Comparison of ENCODE assay signal across 8 mouse cellular contexts in the genomic region with DNA sequence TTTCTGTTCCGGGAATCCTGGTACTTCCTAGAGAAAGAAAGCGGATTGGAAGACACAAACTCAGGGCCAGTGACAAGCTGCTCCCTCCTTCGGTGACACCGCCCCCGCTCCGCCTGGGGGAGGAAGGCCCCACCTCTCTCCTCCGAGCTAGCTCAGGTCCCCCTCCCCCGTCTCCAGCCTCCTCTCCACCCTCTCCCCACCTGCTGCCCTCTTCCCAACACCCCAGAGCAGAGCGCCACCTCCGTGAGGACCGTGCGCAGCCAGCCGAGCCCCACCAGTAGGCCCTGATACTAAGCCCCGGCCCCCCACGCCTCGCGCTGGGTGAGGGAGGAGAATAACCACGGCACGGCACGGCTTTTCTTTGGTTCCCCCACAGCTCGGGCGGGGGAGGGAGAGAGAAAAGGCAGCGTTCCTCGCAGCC. TPM values are rescaled to one million over a fixed set of nuclear protein-coding genes. Genes with fewer than 3 reads are reported as not detected.
A peak's percentile ranks its signal among the peaks of the same experiment; 100 is the strongest.
DNase-seq lines count a peak whose midpoint lies in the region; ATAC-seq and TF ChIP-seq lines count a peak whose summit lies in the region.

No protein-coding gene starts in this region.

- peak overlapping the region; percentile 93 for H3K27ac ChIP-seq in hindbrain, postnatal 0 days
- peak overlapping the region; percentile 98 for H3K27ac ChIP-seq in left cerebral cortex, adult 2 months
- H3K27ac ChIP-seq in macrophage, result peak overlapping the region; percentile 55

- 0 out of 2 replicates have a peak, but pooled peaks cover 11% of the 10 kb centered on the region for H3K36me3 ChIP-seq in hindbrain, postnatal 0 days (ENCODE audit: insufficient read depth, low read length)
- no peaks in the 10 kb centered on the region for H3K36me3 ChIP-seq in macrophage (ENCODE audit: inconsistent target)

- TF ChIP-seq CTCF in Patski (IDR thresholded peaks at IDR 0.05), result no peak
- peak; percentile 47 for TF ChIP-seq CTCF in hindbrain, postnatal 0 days (IDR thresholded peaks at IDR 0.05; ENCODE audit: low read depth)
- TF ChIP-seq CTCF in left cerebral cortex, adult 2 months (IDR thresholded peaks at IDR 0.05), result no peak

- under 1% methylated on average over 18 of the region's 24 CpGs for WGBS in hindbrain, postnatal 0 days
- 2% methylated on average over 22 of the region's 24 CpGs for WGBS in macrophage (ENCODE audit: missing documents)

- POLR2A ChIA-PET in Patski (lab: Charles Lee), result interaction anchor here (0.6 to 1.3 kb wide), 7 partner anchors 8 to 385 kb away, joined by 3 to 7 read pairs (median 4); no protein-coding TSS in a partner anchor

- peaks cover 9% of the 10 kb centered on the region for H3K4me1 ChIP-seq in hindbrain, postnatal 0 days (ENCODE audit: insufficient read depth, low read length)

- H3K9ac ChIP-seq in hindbrain, postnatal 0 days (replicated peaks; ENCODE audit: low read length), result peak overlapping the region; percentile 96

- peaks cover 54% of the 10 kb centered on the region for H3K79me2 ChIP-seq in macrophage (ENCODE audit: inconsistent target)

- peak overlapping the region; percentile 66 for H3K4me2 ChIP-seq in hindbrain, postnatal 0 days (ENCODE audit: low read depth, low read length)

- H3K27me3 ChIP-seq in Patski, result no peaks in the 10 kb centered on the region
- no peaks in the 10 kb centered on the region for H3K27me3 ChIP-seq in hindbrain, postnatal 0 days (ENCODE audit: insufficient read depth, low read length)

- no peaks in the 10 kb centered on the region for H3K9me3 ChIP-seq in hindbrain, postnatal 0 days (ENCODE audit: low read length)

- intact Hi-C loops in left cerebral cortex, adult 2 months (cut with DNase I), result no loop called here

- ATAC-seq in Patski, result peak; percentile 46
- ATAC-seq in hindbrain, postnatal 0 days, result peak; percentile 73

- CTCF ChIA-PET in Patski (lab: Charles Lee), result interaction anchor here (1.8 kb wide), 1 partner anchor 15 kb away, joined by 8 read pairs; no protein-coding TSS in a partner anchor

- H3K4me3 ChIP-seq in hindbrain, postnatal 0 days (ENCODE audit: low read length), result peak overlapping the region; percentile 92
- peak overlapping the region; percentile 96 for H3K4me3 ChIP-seq in left cerebral cortex, adult 2 months
- peak overlapping the region; percentile 58 for H3K4me3 ChIP-seq in macrophage (ENCODE audit: inconsistent target)

- DNase-seq in Patski (ENCODE audit: low read depth, low spot score), result peak; percentile 30
- DNase-seq in cerebellum, postnatal 10 days, result peak; percentile 89 to 92
- DNase-seq in gastrocnemius, adult 18-20 months (ENCODE audit: low spot score), result peak; percentile 51
- DNase-seq in hindbrain, postnatal 0 days (ENCODE audit: low spot score), result peak; percentile 89
- DNase-seq in left cerebral cortex, adult 2 months (ENCODE audit: extremely low spot score in 1 of 2, low spot score in 2 of 2), result peak; percentile 74 to 77
- DNase-seq in right cerebral cortex, adult 2 months (ENCODE audit: low spot score in 2 of 2), result peak; percentile 76 to 77
- DNase-seq in urinary bladder, postnatal 4 days (ENCODE audit: low spot score in 2 of 2), result peak; percentile 75

- in situ Hi-C loops in Patski (cut with MboI; ENCODE audit: low pct_unique_long_range_greater_than_20kb), result no loop called here

RNA-seq across cellular contexts. Expression of a gene that starts 0.8 kb away (rescaled TPM):
- polyA plus RNA-seq in Patski (2021) (136 TPM), macrophage (2018) (95.4 to 100 TPM (median 98.2 TPM) in 3 replicates)
- total RNA-seq in gastrocnemius, adult 18-20 months (2021), result 1 to 10 TPM; 8.1 to 9.0 TPM
- total RNA-seq in hindbrain, postnatal 0 days (2014; rRNA removed), result 127 TPM in 2 replicates
- 80.7 and 92.9 TPM in 2 replicates for polyA plus RNA-seq in hindbrain, postnatal 0 days (2015; fragmentation: Nextera tagmentation; extraction: Ambion mirVana)
- 100 to 1,000 TPM; 749 to 756 TPM for total RNA-seq in left cerebral cortex, adult 2 months (2021)
- total RNA-seq in macrophage (2018; cell fraction: chromatin; rRNA removed), result 10 to 100 TPM; 11.7 to 61.5 (median 34.6) TPM
- total RNA-seq in macrophage (2018; cell fraction: cytosol; rRNA removed), result 100 to 1,000 TPM; 102 to 153 (median 124) TPM
- 100 to 1,000 TPM in 11 of 26 experiments, 10 to 100 TPM in 15; 38.8 to 175 (median 97.1) TPM for total RNA-seq in macrophage (2018; cell fraction: nucleus; rRNA removed)

RNA-seq across cellular contexts. Expression of a gene that starts 15.7 kb away (rescaled TPM):
- not detected for polyA plus RNA-seq in Patski (2021)
- 1 to 10 TPM in 1 of 2 experiments, under 1 TPM in 1; 0.57 to 1.4 TPM for total RNA-seq in gastrocnemius, adult 18-20 months (2021)
- total RNA-seq in hindbrain, postnatal 0 days (2014; rRNA removed), result 1.4 and 4.5 TPM in 2 replicates
- 0.29 TPM in 1 of 2 replicates, not detected in the other for polyA plus RNA-seq in hindbrain, postnatal 0 days (2015; fragmentation: Nextera tagmentation; extraction: Ambion mirVana)
- under 1 TPM; 0.51 to 0.66 TPM for total RNA-seq in left cerebral cortex, adult 2 months (2021)
- total RNA-seq in macrophage (2018; cell fraction: chromatin; rRNA removed), result not detected
- total RNA-seq in macrophage (2018; cell fraction: cytosol; rRNA removed), result under 1 TPM in 1 of 26 experiments, not detected in 25; 0.05 TPM
- total RNA-seq in macrophage (2018; cell fraction: nucleus; rRNA removed), result not detected
- not detected in 3 replicates for polyA plus RNA-seq in macrophage (2018)

RNA-seq across cellular contexts. Expression of a gene that starts 27.4 kb away (rescaled TPM):
- polyA plus RNA-seq in Patski (2021) (not detected), macrophage (2018) (not detected in 3 replicates)
- total RNA-seq in gastrocnemius, adult 18-20 months (2021), result not detected
- 0.05 TPM in 1 of 2 replicates, not detected in the other for total RNA-seq in hindbrain, postnatal 0 days (2014; rRNA removed)
- 0.52 and 0.59 TPM in 2 replicates for polyA plus RNA-seq in hindbrain, postnatal 0 days (2015; fragmentation: Nextera tagmentation; extraction: Ambion mirVana)
- total RNA-seq in left cerebral cortex, adult 2 months (2021), result under 1 TPM in 1 of 2 experiments, not detected in 1; 0.14 TPM
- not detected for total RNA-seq in macrophage (2018; cell fraction: chromatin; rRNA removed)
- under 1 TPM in 2 of 26 experiments, not detected in 24; 0.05 to 0.10 TPM for total RNA-seq in macrophage (2018; cell fraction: cytosol; rRNA removed)
- under 1 TPM in 1 of 26 experiments, not detected in 25; 0.23 TPM for total RNA-seq in macrophage (2018; cell fraction: nucleus; rRNA removed)

RNA-seq across cellular contexts. Expression of a gene that starts 34.2 kb away (rescaled TPM):
- 0.41 TPM for polyA plus RNA-seq in Patski (2021)
- 1 to 10 TPM in 1 of 2 experiments, under 1 TPM in 1; 0.80 to 1.1 TPM for total RNA-seq in gastrocnemius, adult 18-20 months (2021)
- total RNA-seq in hindbrain, postnatal 0 days (2014; rRNA removed), result 6.4 and 10.6 TPM in 2 replicates
- 5.0 and 6.6 TPM in 2 replicates for polyA plus RNA-seq in hindbrain, postnatal 0 days (2015; fragmentation: Nextera tagmentation; extraction: Ambion mirVana)
- 1 to 10 TPM; 1.9 TPM for total RNA-seq in left cerebral cortex, adult 2 months (2021)
- 1 to 10 TPM in 14 of 26 experiments, under 1 TPM in 10, not detected in 2; 0.33 to 6.8 (median 1.4) TPM for total RNA-seq in macrophage (2018; cell fraction: chromatin; rRNA removed)
- total RNA-seq in macrophage (2018; cell fraction: cytosol; rRNA removed), result 1 to 10 TPM in 2 of 26 experiments, under 1 TPM in 19, not detected in 5; 0.13 to 1.2 (median 0.53) TPM
- 1 to 10 TPM in 7 of 26 experiments, under 1 TPM in 12, not detected in 7; 0.21 to 2.5 (median 0.78) TPM for total RNA-seq in macrophage (2018; cell fraction: nucleus; rRNA removed)
- 0.42 to 1.0 TPM (median 0.77 TPM) in 3 replicates for polyA plus RNA-seq in macrophage (2018)

RNA-seq across cellular contexts. Expression of a gene that starts 47.1 kb away (rescaled TPM):
- polyA plus RNA-seq in Patski (2021) (not detected), macrophage (2018) (0.06 TPM in 1 of 3 replicates, not detected in the others)
- total RNA-seq in gastrocnemius, adult 18-20 months (2021), result under 1 TPM; 0.36 to 0.57 TPM
- 2.7 and 6.5 TPM in 2 replicates for total RNA-seq in hindbrain, postnatal 0 days (2014; rRNA removed)
- polyA plus RNA-seq in hindbrain, postnatal 0 days (2015; fragmentation: Nextera tagmentation; extraction: Ambion mirVana), result 0.45 and 0.64 TPM in 2 replicates
- 100 to 1,000 TPM; 739 to 834 TPM for total RNA-seq in left cerebral cortex, adult 2 months (2021)
- total RNA-seq in macrophage (2018; cell fraction: chromatin; rRNA removed), result under 1 TPM in 1 of 26 experiments, not detected in 25; 0.20 TPM
- total RNA-seq in macrophage (2018; cell fraction: cytosol; rRNA removed), result under 1 TPM in 9 of 26 experiments, not detected in 17; 0.04 to 0.26 (median 0.05) TPM
- under 1 TPM in 5 of 26 experiments, not detected in 21; 0.20 to 0.85 (median 0.27) TPM for total RNA-seq in macrophage (2018; cell fraction: nucleus; rRNA removed)

Comparison
In these comparisons a context has a peak if more than half of its experiments do, and no peak if none do; other contexts are left out.
1. Peak in every context shown above with its lines: DNase-seq, ATAC-seq, H3K4me3 ChIP-seq and H3K27ac ChIP-seq.
2. DNase-seq: peak in every context shown above with its lines; median percentile 90 in cerebellum, postnatal 10 days; 89 in hindbrain, postnatal 0 days; 76 in right cerebral cortex, adult 2 months; 76 in left cerebral cortex, adult 2 months; 75 in urinary bladder, postnatal 4 days; 51 in gastrocnemius, adult 18-20 months; 30 in Patski.
3. RNA of a gene that starts 0.8 kb away (total RNA-seq): 749 to 756 TPM in left cerebral cortex, adult 2 months and 127 TPM in hindbrain, postnatal 0 days; 8.1 to 9.0 TPM in gastrocnemius, adult 18-20 months; every median in the first group is over 10 times any median in the second.